Mouse (Mus musculus) brain, adult 2 months (tissue): ENCODE data around the gene Rps5.
"Not testable (repeated sequence)": the region's sequence is repeated elsewhere in the genome, so short reads cannot be mapped to it uniquely, and the experiment has no call there.

ENCODE experiments used
- DNase-seq: peaks from one replicate; pipeline ENCODE4 v3.0.0; 2011; ENCODE audit warnings: low read depth, low spot score

Gene Rps5

DNA sequence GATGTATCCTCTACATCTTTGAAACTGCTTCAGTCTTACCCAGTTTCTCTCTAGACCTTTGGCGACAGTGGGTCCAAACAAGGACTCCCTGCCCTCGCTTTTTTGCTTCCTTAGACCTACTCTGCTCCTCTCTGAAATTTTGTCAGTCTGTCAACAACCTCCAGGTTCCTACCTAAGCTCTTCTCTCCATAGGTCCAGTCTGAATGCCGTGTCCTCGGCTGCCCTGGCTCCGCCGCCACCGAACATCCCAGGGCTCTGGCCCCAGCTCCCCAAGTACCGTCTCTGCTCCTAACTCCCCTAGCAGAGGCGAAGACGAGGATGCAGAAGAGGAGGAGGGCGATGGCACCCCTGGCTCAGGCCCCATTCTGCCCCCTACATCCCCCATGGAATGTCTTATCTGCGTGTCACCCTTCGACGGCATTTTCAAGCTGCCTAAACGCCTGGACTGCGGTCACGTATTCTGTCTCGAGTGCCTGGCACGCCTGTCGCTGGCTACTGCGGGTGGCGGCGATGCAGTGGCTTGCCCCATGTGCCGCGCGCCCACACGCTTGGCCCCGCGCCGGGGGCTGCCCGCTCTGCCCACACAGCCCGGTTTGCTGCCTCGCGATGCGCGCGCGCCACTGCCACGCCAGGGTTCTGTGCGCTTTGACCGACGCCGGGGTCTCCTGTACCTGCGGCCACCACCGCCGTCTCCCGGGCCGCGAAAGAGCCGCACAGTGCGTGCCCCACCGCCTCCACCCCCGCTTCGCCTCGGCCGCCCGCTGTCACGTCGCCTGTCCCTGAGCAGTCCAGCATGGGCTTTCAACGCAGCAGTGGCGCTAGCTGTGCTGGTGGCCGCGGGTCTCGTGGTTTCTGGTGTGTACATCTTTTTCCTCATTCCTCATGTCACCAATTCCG, 5.9 kb downstream of the Rps5 start:
- DNase-seq = peak; percentile 70

DNA sequence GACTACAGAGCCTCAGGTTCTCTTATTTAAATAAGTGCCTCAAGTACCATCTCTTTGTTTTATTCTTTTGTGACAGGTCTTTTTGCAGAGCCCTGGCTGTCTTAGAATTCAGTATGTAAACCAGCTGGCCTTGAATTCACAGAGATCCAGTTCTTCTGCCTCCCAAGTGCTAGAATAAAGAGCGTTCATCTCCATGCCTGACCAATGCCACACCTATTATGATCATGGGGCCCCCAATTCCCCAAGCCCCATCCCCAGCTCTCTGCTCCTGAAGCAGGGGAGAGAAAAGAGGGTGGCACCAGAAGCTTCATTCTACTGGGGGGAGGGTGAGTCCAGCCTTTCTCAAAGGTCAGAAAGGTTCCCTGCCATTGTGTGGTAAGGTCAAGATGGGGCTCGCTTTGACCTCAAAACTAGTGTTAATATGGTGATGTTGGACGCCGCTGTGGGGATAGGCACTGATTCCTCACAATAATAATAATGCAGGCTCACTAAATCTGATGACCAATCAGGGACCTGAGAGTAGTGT, 11.6 kb downstream of the Rps5 start:
- no peak for DNase-seq

DNA sequence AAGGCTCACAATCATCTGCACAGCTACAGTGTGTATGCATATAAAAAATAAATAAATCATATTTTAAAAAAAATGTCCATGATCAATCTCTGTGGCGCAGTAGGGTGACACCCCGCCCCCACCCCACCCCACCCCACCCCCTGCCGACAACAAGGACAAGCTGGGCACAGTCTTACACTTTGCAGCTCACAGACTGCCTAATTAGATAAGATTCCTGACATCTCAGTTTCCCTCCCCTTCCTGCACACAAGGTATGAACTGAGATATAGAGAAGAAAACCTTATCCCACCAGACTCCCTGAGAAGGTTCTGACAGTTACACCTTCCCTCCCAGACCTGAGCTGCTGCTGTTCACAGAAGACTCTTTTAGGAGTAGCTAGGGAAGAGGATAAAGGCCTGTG, 12.7 kb downstream of the Rps5 start:
- DNase-seq = no peak

DNA sequence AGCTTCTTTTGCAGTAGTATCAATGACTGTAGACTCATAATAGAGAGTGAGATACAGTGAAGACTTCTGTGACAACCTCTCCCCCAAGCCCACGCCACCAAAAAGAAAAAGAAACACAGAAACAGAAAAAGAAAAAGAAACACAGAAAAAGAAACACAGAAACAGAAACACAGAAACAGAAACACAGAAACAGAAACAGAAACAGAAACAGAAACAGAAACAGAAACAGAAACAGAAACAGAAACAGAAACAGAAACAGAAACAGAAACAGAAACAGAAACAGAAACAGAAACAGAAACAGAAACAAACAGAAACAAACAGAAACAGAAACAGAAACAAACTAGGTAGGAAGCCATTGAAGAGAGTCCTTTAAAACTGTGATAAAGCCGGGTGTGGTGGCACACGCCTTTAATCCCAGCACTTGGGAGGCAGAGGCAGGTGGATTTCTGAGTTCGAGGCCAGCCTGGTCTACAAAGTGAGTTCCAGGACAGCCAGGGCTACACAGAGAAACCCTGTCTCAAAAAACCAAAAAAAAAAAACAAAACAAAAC, 15.2 kb downstream of the Rps5 start:
- not testable (repeated sequence) for DNase-seq

DNA sequence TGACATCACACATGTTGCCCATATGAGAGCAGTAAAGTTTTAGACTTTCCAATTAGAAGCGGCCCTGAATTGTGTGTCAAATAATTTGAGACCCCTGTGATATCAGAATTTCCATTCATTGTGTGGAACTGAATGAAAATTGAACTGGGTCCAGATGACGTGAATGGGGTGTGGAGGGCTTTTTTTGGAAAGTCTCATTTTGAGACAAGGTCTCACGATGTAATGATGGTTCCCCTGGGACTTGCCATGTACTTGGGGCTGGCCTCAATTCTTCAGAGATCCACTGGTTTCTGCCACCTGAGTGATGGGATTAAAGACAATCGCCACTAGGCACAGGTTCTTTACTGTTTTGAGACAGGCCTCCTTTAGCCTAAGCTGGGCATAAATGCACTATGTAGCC, 18.5 kb downstream of the Rps5 start:
- no peak for DNase-seq

DNA sequence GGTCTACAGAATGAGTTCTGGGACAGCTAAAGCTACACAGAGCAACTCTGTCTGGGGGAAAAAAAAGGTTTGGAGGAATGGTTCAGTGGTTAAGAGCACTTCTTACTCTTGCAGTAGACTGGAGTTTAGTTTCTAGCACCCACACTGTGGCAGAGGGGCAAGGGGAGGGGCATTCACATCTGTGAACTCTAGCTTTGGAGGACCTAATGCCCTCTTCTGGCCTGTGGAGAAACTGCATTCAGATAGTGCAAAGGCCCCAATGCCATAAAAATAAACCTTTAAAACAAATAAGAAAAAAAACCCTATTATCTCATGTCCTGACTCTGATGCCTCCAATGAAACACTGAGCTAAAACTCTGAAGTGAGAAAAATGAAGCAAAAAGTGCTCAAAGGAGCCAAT, 21.4 kb downstream of the Rps5 start:
- peak; percentile 22 for DNase-seq

DNA sequence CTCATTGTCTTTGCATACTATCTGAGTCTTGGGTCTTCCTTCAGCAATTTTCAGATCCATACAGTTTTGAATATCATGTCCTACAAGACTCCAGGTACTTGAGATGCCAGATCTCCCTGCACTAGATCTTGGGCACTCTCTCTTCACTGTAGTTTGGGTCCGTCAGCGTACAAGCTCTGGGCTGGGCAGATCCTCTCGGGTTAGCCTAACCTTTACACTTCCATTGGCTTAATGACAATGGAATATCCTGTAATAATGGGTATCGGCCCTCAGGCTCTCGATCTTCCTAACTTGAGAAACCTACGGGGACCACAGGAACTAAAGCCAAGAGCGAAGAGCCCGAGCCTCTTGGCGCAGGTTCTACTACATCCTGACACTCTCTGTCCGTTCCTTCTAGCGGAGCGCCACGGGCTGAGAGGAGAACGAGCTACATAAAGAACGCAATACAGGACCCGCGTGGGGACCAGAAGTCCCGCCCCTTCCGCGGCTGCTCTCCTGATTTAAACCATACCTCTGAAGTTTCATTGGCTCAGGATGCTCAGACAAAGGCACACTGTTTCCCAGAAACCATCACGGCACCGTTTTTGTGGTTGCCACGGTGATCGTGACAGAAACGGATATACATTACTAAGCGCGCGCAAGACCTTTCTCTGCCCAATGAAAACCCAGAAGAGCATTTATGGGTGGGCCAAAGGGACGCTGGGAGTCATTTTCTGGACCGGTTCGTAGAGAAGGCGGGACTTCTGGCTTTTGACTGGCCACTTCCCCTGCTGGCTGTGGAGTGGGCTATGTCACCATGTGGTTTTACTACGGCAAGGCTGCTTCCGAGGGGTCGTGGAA, 27.2 kb downstream of the Rps5 start:
- peak; percentile 99 for DNase-seq

DNA sequence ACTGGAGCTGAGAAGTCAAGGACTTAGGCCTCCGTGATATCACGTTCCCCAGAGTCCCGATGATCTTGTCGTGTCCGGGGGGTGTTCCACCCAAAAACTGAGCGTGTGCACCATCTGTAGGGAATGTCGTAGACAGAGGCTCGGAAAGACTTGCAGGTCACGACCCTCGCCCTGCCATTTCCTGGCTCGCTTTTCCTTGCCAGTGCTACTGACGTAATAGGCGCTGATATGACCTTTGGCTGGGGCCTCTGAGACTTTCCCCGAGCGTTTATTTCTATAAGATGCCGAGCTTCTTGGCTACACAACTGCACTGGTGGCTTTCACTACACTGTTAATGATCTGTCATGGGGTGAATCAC, 27.8 kb downstream of the Rps5 start:
- DNase-seq = no peak

DNA sequence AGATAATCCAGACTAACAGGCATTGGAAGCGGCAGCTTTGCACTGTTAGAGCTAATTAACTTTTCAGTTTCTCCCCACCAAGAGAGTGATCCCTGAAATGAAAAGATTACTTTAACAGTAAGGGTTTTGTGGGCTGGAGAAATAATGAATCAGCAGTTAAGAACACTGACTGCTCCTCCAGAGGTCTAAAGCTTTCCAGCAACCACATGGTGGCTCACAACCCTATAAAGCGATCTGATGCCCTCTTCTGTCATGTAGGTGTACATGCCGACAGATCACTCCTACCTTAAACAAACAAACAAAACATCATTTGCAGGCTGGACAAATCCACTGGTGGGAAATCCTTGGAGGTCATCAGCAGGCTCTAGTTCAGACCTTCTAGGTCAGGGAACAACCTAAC, 32.8 kb downstream of the Rps5 start:
- peak; percentile 52 for DNase-seq

DNA sequence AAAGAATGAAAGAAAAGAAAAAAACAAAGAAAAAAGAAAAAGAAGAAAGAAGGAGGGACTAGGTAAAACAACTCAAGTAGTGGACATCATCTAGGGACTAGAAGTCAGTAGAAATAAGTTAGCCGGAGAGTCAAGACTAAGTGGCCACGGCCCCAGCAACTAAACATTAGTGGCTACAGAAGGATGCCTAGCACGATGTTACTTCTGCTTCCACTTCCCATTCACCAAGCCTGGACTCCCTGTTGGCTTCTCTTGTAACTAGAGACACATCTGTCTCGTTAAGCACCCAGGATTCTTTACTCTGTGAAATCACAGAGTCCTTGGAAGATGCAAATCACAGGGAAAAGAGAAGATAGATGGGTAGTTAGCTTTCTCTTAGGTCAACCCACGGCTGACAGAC, 35.4 kb downstream of the Rps5 start:
- DNase-seq = no peak

DNA sequence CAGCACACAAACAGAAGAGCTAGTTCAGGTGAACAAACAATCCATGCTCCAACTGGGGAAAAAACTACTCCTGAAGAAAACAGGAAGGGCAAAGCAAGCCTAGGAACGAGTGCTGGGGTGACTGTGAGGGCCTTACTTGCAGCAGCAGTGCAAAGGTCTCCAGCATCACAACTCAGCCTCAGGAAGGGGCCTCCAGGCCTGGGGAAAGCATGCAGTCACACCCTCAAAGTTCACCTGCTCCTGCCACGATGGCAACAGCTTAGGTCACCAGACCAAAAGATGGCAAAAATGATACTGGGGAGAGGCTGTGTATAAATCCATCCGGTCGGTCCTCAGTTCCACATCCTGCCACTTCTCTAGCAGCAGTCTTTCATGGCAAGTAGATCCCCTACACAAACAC, 36.9 kb downstream of the Rps5 start:
- no peak for DNase-seq

DNA sequence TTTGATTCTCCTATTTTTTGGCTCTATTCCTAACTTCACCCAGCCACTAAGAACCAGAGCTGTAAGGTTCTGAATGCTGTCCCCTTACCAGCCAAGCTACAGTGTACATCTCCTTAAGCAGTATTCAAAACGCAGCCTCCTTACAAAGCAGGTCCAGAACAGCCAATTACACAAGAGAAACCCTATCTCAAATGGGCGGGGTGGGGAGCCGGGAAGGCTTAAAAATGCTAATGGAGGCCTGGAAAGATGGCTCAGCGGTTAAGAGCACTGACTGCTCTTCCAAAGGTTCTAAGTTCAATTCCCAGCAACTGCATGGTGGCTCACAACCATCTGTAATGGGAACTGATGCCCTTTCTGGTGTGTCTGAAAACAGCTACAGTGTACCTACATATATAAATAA, 37.6 kb downstream of the Rps5 start:
- DNase-seq = no peak

DNA sequence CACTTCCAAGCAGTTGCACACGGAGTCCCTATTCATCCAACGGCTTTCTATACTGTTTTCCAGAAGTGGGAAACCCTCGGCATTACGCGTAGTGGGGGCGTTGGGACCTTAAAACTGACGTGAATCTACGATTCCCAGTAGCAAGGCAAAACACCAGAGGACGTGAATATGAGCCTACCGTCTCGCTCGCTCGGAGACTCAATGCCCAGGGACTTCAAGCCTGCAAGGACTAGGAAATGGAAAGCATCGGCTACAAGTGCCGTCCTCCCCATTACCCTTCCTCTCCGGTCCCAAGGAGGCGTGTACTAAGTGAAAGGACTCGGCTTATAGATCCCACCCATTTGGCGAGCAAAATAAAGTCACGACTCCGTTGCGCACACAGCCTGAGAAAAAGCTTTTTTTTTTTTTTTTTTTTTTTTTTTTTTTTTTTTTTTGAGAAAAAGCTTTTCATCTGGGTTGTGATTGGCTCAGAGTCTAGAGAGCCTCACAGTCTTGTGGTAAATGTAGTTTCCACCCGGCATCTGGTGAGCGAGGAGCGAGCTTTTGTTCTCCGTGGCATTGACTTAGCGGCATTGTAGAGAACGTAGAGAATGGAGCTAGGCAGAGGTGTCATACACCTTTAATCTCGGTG, 39.5 kb downstream of the Rps5 start:
- DNase-seq = peak; percentile 95

DNA sequence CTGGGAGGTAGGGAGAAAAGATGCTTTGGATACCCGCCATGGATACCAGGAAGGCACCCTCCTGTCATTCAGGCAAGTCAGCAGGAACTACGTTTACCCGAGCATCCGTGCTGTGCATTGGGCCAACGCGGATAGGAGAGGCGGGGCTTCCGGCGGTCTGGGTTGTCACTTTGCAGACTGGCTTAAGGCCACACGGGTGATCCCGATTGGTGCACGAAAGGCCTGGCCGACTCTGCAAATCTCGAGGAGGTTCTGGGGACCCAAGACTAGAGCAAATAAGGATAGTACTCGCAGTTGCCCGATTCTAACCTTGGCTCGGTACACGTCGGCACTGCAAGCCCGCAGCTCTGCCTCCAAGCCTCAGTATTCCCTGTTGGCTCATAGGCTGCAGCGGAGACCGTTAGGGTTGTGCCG, 43.6 kb downstream of the Rps5 start, which contains the start of gene Zfp324:
Gene Zfp324, plus strand, starts transcription at position 161 of the 414 bp plus-strand sequence.
- DNase-seq = peak; percentile 98

DNA sequence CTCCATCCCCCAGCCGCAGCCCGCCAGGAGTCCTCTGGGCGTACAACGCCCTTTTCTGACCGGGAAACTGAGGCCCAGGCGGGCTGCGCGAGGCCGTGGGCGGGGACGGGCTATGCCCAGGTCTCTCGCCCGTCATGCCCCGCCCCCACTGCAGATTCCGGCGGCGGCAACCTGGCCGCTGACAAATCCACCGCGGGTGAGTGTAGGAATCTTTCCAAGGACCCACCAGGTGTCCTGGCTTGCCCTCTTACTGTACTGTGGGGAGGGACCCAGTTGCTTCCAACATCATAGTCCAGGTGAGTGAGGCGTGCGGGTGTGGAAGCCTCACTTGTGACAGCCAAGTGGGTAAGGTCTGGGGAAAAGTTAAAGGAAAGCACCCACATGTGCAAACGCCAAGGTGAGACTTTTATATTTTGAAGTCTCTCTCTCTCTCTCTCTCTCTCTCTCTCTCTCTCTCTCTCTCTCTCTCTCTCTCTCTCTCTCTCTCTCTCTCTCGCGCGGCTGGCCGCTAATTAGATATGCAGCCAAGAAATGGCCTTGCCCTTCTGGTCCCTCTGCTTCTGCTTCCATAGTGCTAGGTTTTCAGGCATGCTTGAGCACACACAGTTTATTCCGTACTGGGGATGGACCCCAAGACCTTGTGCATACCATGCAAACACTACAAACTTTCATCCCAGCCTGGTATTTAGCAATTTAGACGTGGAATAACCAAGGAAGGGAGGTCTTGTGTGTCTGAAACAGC, 44.2 kb downstream of the Rps5 start:
- peak; percentile 85 for DNase-seq

DNA sequence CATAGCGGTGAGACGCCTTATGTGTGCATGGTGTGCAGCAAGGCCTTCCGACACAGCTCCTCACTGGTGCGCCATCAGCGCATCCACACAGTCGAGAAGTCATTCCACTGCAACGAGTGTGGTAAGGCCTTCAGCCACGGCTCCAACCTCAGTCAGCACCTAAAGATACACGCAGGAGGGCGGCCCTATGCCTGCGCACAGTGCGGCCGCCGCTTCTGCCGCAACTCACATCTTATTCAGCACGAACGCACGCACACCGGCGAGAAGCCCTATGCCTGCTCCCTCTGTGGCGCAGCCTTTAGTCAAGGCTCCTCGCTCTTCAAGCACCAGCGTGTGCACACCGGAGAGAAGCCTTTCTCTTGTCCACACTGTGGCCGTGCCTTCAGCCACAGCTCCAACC, 48.8 kb downstream of the Rps5 start:
- DNase-seq = no peak
